Mouse (Mus musculus): Measurements from ENCODE around the gene Vps37c.
A peak's percentile ranks its signal among the peaks of the same experiment; 100 is the strongest.

The Vps37c gene

GRCm38 (mm10) chr19:10689470-10690166 is 1.1 kb downstream of the Vps37c start:
- no peak for DNase-seq (ENCODE audit: low spot score)

- no peak for DNase-seq (ENCODE audit: low spot score)
Measured at GRCm38 (mm10) chr19:10690336-10690735, 1.8 kb downstream of the Vps37c start.

- DNase-seq (ENCODE audit: low spot score), result no peak
Measured at GRCm38 (mm10) chr19:10691121-10691520, 2.6 kb downstream of the Vps37c start.

GRCm38 (mm10) chr19:10691660-10692059 is 3.1 kb downstream of the Vps37c start:
- no peak for DNase-seq (ENCODE audit: low spot score)

- no peak for DNase-seq (ENCODE audit: low spot score)
Measured at GRCm38 (mm10) chr19:10692361-10692760, 3.8 kb downstream of the Vps37c start.

- DNase-seq (ENCODE audit: low spot score), result no peak
Measured at GRCm38 (mm10) chr19:10693926-10694682, 5.6 kb downstream of the Vps37c start.

- DNase-seq (ENCODE audit: low spot score), result no peak
Measured at GRCm38 (mm10) chr19:10695801-10696200, 7.3 kb downstream of the Vps37c start.

GRCm38 (mm10) chr19:10698131-10698991 is 9.8 kb downstream of the Vps37c start:
- no peak for DNase-seq (ENCODE audit: low spot score)

- no peak for DNase-seq (ENCODE audit: low spot score)
Measured at GRCm38 (mm10) chr19:10699851-10700250, 11.3 kb downstream of the Vps37c start.

- DNase-seq (ENCODE audit: low spot score), result no peak
Measured at GRCm38 (mm10) chr19:10701013-10701726, 12.6 kb downstream of the Vps37c start.

- no peak for DNase-seq (ENCODE audit: low spot score)
Measured at GRCm38 (mm10) chr19:10702125-10702524, 13.6 kb downstream of the Vps37c start.

GRCm38 (mm10) chr19:10703470-10703869 is 14.9 kb downstream of the Vps37c start:
- no peak for DNase-seq (ENCODE audit: low spot score)

- DNase-seq (ENCODE audit: low spot score), result no peak
Measured at GRCm38 (mm10) chr19:10707087-10707875, 18.7 kb downstream of the Vps37c start.

- DNase-seq (ENCODE audit: low spot score), result no peak
Measured at GRCm38 (mm10) chr19:10707881-10708280, 19.3 kb downstream of the Vps37c start.

GRCm38 (mm10) chr19:10708900-10709299 is 20.4 kb downstream of the Vps37c start:
- DNase-seq (ENCODE audit: low spot score), result no peak

GRCm38 (mm10) chr19:10709360-10710087 is 21.0 kb downstream of the Vps37c start:
- peak; percentile 96 for DNase-seq (ENCODE audit: low spot score)

GRCm38 (mm10) chr19:10710088-10710511 is 21.6 kb downstream of the Vps37c start:
- DNase-seq (ENCODE audit: low spot score), result peak; percentile 78

- DNase-seq (ENCODE audit: low spot score), result no peak
Measured at GRCm38 (mm10) chr19:10710751-10711150, 22.2 kb downstream of the Vps37c start.

- no peak for DNase-seq (ENCODE audit: low spot score)
Measured at GRCm38 (mm10) chr19:10712194-10712593, 23.7 kb downstream of the Vps37c start.

- no peak for DNase-seq (ENCODE audit: low spot score)
Measured at GRCm38 (mm10) chr19:10712646-10713045, 24.1 kb downstream of the Vps37c start.

All from testis, postnatal 10 days (tissue).